Mouse (Mus musculus) hindbrain, embryonic 10.5 days (tissue): ENCODE results near the gene Vmn2r46. TPM values are rescaled to one million over a fixed set of nuclear protein-coding genes. Genes with fewer than 3 reads are reported as not detected.
"Not testable (repeated sequence)": the region's sequence is repeated elsewhere in the genome, so short reads cannot be mapped to it uniquely, and the experiment has no call there.

Source experiments
- DNase-seq: peaks from one replicate; pipeline ENCODE4 v3.0.0-alpha.2; 2017; ENCODE audit warnings: low spot score
- H3K27ac ChIP-seq: fragments of 300-500 bp; sonication (generic); 2 replicates; pipeline ENCODE4 v1.5.1; 2016; ENCODE audit warnings: mild to moderate bottlenecking, moderate library complexity
- H3K27me3 ChIP-seq: fragments of 300-500 bp; sonication (generic); 2 replicates; pipeline ENCODE4 v1.6.1; 2016; ENCODE audit warnings: mild to moderate bottlenecking; ENCODE audit not compliant: poor library complexity, insufficient read depth, severe bottlenecking
- H3K36me3 ChIP-seq: fragments of 300-500 bp; sonication (generic); 2 replicates; pipeline ENCODE4 v1.6.1; 2016; ENCODE audit warnings: mild to moderate bottlenecking, moderate library complexity
- H3K4me1 ChIP-seq: fragments of 300-500 bp; sonication (generic); replicated peaks from 2 replicates; pipeline ENCODE4 v1.6.1; 2016; ENCODE audit warnings: mild to moderate bottlenecking
- H3K4me3 ChIP-seq: fragments of 300-500 bp; sonication (generic); 2 replicates; pipeline ENCODE4 v1.5.1; 2016; ENCODE audit warnings: mild to moderate bottlenecking, moderate library complexity
- H3K9me3 ChIP-seq: fragments of 300-500 bp; sonication (generic); 2 replicates; pipeline ENCODE4 v1.6.1; 2016; ENCODE audit warnings: mild to moderate bottlenecking, moderate library complexity
- WGBS: fragments of 180-500 bp; shearing (Covaris S2); methylation state at CpG from one replicate; pipeline ENCODE4 v1.1.7; 2016; 5-methylcytosine and 5-hydroxymethylcytosine counted together
- polyA plus RNA-seq: library from polyadenylated mRNA; unstranded; fragments of >200 nt; fragmentation: Nextera tagmentation; extraction: Ambion mirVana; gene quantifications from 2 replicates; pipeline ENCODE4 v1.2.1, GENCODE M21; 2016

Vmn2r46 gene
- polyA plus RNA-seq: not detected in 2 replicates

DNA sequence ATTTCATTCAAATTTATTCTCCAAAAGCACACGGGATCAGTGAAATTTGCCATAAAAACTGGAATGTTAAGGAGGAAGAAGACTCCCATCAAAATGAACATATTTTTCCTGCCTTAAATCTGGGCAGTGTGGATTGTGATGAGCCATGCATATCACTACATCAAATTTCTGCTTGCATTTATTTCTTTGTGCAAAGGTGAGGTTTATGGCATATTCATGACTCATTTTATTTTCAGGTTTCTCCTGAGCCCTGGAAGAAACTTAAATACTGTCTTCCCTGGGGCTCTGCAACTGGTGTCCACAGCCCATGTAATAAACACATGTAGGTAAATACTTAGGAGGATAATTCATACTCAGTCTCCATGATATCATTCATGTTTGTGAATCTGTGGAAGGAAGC, at the start of gene Vmn2r46:
Gene Vmn2r46 (minus strand): TSS at position 101 of the 400 bp plus-strand sequence.
- no CpG with 5 or more reads among the region's 1 CpGs for WGBS
- not testable (repeated sequence) for H3K27ac ChIP-seq, H3K27me3 ChIP-seq, H3K4me3 ChIP-seq, H3K9me3 ChIP-seq, H3K36me3 ChIP-seq, H3K4me1 ChIP-seq, DNase-seq

Other genes starting within 250 kb of the Vmn2r46 start
- not detected in 2 replicates for gene Vmn2r47, start 70.8 kb upstream of the Vmn2r46 start, polyA plus RNA-seq
- not detected in 2 replicates for gene Vmn2r48, start 183.0 kb upstream of the Vmn2r46 start, polyA plus RNA-seq
- gene Vmn2r49, start 221.7 kb upstream of the Vmn2r46 start, polyA plus RNA-seq: not detected in 2 replicates